Mouse (Mus musculus) cerebellum, postnatal 4 days (tissue): ENCODE measurements around the gene Cmss1.
"Not testable (repeated sequence)": the region's sequence is repeated elsewhere in the genome, so short reads cannot be mapped to it uniquely, and the experiment has no call there.

ENCODE experiments used
- DNase-seq, 2 experiments: peaks; one replicate each; pipeline ENCODE4 v3.0.0; 2022; ENCODE audit warnings: low spot score in 2 of 2, mixed read lengths in 1 of 2

The Cmss1 gene

DNA sequence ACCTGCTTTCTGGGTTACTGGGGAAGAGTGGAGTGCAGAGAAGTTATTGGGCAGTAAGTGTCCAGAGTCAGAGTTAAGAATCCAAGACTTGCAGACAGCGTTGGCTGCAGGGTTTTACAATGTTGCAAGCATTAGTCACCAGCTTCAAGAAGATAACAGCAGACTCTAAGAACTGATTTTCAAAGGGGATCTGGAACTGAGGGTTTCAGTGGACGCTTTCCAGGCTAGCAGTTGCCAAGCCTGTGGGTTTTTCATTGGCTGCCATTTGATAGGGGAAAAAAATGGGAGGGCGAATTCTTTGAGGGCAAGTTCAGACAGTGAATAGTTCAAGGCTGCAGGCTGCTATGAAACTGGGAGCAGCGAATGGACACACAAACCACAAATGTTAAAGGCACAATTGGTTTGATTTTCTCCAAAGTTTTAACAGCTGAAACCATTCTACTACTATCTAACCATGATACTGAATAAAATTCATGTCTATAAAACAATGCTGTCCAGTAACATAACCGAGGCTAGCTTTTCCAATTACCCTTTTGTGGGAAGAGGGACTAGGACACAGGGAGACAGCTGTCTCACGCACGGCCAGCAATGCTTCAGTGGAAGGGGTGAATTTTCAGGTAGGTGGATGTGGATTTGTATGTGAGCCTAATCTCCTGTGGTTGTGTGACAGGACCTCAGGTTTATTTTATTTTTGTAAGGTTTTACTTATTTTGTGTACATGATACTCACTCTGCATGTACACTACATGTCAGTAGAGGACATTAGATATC is 179.0 kb downstream of the Cmss1 start:
- no peak for DNase-seq

DNA sequence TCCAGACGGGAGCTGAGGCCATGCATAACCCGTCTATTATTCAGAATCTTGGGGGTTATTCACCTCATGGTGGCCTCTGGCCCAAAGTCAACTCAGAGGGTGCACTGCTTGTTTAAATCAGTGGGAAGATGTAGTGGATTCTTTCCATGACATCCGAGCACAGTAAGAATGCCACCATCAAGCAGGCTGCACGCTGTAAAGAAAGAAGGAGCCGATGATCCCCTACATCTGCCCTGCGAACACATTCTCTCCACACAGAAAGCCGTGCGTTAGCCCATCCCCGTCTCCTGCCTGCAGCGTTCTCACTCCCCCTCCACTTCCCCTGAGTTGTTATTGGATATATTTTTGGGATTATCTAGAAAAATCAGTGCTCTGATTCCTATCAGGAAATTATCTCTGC is 180.0 kb downstream of the Cmss1 start:
- DNase-seq = no peak

DNA sequence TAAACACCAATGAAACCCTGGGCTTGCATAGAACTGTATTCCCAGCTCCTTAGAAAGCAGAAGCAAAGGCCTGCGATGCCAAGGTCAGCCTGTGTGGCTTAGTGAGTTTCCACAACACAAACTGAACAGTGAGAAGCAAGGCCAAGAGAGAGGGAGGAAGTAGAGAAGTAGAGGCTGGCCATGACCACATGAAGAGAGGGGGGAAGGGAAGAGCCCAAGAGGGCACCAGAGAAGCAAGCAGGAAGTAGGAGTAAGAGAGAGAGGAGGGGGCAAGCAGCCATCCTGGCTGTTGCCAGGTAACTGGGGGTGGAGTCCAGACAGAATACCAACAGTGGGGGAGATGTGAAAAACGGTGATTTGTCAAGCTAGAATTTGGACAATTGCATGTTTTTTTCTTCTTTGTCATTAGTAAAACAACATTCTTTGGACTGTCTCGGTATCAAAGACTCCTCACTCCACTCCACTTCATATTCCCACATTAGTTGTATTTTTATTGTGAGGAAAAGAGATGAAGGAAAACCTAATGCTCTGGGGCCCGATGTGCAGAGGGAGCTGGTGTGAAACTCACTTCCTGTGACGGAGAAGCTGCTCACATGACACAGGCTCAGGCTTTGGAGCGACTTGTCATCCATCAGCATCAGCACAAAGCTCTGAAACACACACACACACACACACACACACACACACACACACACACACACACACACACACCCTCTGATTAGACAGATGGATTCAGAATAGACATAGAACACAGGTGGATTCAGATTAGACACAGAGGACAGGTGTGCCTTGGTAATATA is 183.5 kb downstream of the Cmss1 start:
- DNase-seq = no peak

DNA sequence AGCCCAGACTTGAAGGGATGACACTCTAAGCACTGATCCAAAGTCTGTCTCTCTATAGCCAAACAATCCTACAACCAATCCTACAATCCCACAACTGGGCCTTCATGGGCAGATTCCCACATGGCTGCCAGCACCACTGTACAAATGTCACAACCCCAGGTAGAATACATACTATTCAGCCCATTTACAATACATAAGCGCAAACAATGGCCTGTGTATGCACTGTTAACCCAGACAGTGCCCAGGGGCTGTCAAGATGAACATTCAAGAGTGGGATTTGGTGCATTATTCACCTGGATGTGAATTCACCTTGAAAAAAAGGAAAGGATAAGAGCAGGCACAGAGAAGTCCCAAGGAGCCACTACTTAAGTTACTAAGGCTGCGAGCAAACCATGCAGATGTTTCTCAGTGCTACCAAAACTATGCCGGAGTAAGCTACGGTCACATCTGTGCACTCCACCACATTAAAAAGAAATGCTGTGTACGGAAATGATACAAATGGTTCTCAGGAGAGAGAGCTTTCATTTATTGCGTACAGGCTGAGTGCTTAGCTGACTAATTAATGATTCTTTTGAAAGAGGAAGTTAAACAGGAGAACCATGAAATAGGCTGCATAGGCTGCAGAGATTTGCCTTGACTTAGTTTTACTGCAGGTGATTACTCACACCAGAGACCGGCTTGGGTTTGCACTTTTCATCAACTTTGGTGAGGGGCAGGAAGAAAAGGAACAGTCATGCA is 184.8 kb downstream of the Cmss1 start:
- no peak for DNase-seq

DNA sequence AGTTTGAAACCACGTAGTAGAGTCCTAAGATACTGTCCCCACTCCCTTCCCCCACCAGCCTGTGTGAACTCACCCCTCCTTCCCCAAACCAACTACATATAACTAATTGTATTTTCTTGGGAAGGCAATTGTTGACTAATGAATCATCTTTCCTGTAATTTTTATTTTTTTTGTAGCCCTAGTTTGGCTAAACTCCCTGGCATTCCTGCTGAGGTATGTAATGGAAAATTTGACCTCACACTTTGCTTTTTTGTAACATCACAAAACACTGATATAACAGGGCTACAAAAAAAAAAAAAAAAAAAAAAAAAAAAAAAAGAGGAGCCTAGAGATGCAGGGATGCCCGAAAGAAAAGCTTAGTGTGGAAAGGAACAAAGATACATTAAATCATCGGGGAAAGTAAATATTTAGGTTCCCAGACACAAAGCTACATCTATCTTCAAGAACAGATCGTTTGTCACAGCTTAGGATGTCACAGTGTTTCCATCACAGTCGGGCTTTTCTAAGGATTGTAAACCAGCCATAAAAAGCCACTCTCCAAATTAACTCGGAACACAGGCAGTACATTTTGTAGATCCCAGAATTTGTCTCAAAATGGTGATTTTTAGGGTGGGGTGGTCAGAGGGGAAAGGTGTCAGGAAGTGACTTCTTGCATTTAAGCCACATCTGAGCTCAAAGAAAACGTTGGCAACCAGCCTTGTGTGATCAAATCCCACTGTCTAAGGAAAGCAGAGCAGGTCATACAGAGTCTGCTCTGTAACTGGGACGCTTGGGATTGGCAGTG is 185.7 kb downstream of the Cmss1 start:
- DNase-seq = no peak

DNA sequence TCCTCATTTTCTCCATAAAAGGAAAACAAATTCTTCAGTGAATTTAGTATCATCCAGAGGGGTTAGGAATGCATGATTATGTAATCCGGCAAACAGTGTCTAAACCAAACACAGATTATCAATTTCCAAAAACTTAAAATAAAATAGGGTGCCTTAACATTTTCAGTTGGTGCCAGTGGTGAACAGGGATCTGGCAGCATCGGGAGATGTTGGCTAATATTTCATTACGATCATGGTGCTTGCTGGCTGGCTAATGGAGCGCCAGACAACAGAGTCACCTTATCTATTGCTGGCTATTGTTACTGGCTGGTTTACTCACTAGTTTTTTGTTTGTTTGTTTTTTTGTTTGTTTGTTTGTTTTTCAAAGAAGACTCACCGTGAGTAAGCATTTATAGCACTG is 186.8 kb downstream of the Cmss1 start:
- DNase-seq = no peak

DNA sequence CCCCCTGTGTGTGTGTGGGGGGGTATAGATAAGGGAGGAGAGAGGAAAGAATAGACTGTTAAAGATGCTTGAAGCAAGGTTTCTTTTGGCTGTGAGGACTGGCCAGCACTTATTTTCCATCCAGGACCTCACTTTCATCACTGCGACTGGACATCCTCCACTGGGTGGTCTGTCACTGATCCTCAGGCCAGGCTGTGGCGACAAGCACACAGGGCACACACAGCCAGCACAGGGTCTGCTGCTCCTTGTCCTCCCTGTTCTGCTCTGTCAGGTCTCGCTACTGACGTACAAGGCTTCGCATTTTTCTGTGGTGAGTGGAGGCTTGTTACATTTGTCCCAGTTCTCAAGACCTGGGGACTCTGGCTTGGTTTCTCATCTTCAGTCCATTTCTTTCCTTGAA is 187.3 kb downstream of the Cmss1 start:
- DNase-seq = no peak

DNA sequence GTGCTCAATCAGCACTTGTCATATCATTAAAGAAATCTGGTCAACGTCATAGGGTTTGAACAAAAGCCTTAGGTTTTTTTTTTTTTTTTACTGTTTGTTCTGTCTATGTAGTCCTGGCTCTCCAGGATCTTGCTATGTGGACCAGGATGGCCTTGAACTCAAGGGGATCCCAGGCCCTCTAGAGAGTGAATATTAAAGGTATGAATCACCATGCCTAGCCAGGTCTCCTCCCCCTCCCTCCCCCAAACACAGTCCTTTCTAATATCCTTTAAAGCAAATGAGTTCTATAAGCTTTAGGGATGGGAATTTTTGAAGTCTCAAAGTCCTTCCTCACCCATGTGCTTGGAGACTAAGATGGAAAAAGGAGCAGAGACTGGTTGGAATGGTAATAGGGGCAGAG is 188.7 kb downstream of the Cmss1 start:
- DNase-seq = no peak

DNA sequence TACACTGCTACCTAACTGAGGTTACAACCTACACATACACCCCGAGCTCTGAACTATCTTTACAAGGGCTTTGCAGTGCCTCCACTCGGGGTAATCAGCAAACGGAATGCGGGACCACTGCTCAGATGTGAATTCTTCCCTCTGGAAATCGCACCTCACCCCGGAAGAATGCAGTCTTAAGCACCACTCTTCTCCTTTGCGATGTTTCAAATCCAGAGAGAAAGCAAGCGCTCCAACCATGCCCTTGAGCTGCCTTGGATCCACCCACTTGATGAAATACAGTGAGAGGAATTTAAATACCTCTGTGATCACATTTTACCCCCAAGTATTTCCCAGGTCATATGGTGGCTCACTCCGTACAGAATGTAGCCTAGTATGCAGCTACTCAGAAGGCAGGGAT is 189.6 kb downstream of the Cmss1 start:
- no peak for DNase-seq

DNA sequence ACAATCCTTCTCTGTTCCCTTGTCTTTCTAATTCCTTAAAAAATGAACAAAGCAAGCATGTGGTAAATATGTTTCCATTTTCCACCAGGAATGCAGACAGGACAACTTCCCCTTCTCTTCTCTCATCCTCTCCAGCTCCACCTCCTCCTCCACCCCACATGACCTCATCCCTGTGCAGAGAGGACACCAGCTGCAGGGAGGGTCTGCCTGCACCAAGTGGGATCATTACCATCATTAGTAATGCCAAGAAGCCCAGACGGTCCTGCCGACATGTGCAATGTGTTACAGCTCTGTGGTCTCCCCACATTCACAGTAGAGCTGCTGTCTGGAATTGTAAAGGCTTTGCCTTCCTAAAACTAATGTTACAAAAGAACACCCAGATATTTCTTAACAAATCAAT is 190.6 kb downstream of the Cmss1 start:
- DNase-seq = no peak

DNA sequence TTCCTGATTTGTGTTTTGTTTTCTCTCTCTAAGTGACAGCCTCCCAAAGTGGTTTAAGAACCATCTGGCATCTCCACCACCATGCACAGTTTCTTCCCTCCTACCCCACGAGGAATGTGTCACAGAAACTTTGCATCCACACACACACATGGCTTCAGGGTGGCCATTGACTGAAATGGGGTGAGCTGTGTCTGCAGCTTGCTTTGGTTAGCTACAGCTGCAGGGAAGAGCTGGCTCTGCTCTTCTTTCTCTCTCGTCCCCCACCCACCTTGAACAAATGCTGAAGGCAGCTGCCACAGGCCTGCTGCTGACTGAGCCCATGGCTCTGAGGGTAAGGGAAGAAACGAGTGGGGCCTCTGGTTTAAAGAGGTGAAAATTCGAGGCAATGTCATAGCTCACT is 193.9 kb downstream of the Cmss1 start:
- no peak for DNase-seq

DNA sequence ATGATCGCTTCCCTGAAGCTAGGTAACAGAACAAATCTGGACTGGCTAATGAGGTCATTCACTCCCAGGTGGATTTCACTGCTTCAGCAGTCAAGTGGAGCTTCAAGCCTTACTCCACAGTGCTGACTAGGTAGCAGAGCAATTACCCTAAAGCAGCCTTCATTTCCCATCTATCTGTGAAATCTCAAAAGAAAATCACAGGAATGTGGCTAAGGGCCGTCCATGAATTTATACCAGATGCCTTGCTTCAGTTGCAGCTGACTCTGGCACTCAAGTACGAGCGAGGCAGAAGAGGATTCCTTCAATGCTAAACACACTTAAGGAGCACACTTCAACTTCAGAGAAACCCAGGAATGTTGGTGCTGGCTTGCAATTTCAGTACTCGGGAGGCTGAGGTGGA is 202.8 kb downstream of the Cmss1 start:
- no peak for DNase-seq

DNA sequence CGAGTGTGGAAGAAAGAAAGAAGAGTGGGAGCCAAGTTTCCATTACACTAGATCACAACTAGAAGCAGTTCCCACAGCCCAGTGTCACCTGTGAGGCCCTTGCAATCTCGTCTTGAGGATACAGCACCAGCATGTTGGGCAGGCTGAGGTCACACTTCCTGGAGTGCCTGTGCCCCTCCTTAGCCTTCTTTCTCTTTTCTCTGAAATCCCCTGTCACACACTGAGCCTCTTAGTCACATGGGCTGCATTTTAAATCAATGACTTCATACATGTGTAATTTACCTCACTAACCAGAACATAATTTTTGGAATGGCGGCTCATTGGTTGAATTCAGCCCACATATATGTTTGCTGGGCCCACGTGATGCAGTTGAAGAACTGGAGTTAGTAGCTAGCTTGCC is 203.8 kb downstream of the Cmss1 start:
- DNase-seq = no peak

DNA sequence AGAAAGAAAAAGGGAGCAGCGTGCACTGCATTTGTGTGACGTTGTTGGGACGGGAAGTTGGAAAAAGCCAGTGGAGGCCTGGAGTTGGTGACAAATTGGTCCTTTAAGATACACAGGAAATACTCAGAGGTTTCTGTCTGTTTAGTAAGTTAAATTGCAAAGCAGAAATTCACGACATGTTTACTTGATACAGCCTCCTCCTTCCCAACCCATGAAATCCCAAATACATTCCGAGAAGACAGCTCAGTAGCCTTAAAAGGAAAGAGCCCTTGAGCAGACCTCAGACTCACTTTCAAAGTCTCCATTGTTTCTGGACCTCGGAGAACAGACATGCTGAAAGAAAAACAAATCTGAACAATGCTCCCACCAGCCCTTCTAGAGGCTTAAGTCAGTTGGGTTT is 205.0 kb downstream of the Cmss1 start:
- no peak for DNase-seq

DNA sequence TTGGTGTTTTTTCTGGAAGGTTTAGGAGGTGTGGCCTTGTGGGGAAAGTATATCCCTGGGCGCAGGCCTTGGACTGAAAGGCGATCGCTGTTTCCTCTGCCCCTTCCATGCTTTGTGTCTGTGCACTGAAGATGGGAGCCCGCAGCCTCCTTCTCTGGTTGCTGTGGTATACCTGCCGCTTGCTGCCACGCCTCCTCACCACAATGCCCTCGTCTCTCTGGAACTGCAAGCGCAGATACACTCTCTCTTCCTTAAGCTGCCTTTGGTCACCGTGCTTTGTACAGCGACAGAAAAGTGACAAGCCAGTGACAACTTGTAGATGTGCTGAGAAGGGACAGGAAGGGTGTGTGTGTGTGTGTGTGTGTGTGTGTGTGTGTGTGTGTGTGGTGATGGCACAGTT is 207.1 kb downstream of the Cmss1 start:
- DNase-seq = no peak

DNA sequence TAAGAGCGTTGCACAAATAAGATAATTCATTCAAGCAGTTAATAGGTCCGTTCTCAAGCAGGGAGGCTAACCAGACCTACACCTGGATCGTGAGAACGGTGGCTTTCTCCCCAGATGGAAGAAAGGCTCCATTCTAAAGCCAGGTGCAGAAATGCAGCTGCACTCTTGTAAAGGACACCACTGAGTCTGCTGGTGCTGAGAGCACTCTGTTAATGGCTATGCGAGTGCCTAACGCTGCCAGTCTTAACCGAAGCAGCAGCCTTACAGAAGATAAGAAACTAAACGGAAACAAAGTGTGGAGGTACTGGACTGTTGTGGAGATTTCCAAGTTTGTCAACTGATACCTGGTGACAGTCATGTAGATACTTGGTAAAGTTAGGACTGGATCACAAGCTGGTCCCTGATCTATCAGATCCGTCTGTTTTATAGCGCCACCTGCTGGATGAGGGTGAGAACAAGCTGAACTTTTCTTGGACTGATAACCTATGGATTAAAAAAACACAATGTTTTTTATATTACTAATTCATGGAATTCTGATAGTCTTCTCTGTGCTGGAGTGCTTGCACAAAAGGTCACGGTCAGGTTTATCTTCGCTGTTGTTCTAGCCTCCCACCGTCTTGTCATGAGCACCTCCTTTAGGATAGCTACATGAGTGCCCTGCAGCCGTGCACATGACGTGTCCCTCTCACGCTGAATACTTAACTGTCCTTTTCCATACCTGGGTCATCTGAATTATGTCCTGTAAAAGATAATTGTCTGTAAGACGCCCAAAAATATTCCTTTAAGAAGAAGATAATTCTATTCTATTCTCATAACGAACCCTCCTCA is 208.1 kb downstream of the Cmss1 start:
- DNase-seq = peak; percentile 40 to 62

DNA sequence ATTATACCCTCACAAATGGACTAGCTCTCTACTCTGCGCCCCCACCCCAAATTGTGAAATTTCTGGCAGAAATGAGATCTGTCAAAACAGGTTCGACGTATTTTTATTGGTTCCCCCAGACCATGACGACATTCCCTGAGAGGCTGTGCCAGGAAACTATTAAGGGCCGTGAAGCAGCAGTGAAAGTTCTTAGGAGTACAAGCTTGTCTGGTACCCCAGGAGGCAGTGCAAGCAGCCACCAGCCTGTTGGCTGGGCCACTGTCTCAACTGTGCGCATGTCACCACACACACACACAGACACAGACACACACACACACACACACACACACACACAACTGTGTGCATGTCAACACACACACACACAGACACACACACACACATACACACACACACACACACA is 208.8 kb downstream of the Cmss1 start:
- no peak for DNase-seq

DNA sequence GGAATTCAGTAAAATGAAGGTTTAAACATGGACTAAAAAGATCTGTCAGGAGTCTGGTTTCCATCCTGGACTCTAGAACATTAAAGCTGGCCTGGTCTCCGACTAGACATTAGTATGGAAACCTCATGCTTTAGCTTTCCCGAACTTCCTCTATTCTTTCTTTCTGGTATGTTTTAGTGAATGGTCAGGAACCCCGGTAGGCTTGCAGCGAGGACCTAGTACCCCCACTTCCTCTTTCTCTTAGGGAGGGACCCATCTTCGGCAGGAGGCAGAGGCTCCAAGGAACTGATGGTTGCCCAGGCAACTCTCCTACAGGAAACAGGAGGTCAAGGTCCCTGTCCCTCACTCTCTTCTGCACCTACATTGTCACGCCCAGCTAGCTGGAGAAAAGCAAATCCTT is 210.4 kb downstream of the Cmss1 start:
- no peak for DNase-seq

DNA sequence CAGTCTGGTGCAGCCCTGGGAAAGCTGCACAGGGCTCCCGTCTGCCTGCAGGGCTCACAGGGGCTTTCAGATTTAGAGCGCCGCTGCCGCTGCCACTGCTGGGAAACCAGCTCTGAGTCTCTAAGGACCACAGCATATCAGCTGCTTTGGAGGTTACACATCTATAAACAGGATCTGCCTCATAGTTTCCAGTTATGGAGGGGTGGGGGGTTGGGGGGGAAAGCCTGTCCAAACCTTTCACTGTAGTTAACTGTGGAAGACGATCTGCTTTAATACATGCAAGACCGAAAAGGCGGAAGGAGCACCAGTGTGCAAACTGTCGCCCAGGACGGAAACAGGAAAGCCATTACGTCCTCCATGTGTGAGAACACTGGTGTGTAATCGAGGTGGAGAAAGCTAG is 213.5 kb downstream of the Cmss1 start:
- DNase-seq = no peak

DNA sequence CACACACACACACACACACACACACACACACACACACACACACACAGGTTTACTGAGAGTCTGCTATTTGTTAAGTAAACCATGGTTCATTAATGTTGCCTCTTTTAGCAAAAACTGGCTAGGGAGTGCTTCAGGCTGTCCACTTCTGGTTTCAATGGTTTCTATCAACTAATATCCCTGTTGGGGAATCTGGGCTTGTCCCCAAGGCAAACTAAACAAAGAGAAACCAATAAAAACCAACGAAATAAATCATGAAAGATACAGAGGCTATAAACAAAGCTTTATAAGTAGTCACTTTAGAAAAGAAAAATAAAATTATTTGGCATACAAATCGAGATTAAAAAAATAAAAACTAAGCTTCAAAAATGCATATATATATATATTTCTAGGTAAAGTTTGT is 214.2 kb downstream of the Cmss1 start:
- no peak for DNase-seq

DNA sequence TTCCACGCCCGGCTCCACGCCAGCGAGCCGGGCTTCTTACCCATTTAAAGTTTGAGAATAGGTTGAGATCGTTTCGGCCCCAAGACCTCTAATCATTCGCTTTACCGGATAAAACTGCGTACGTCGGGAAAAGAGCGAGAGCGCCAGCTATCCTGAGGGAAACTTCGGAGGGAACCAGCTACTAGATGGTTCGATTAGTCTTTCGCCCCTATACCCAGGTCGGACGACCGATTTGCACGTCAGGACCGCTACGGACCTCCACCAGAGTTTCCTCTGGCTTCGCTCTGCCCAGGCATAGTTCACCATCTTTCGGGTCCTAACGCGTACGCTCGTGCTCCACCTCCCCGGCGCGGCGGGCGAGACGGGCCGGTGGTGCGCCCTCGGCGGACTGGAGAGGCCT is 215.5 kb downstream of the Cmss1 start:
- DNase-seq = not testable (repeated sequence)
